Mouse (Mus musculus) 3T3-L1 (cell line): ENCODE measurements around the gene Tas2r110.

Experiments used
- DNase-seq: peaks from one replicate; pipeline ENCODE4 v3.0.0-alpha.2; 2015; ENCODE audit warnings: low read depth, low spot score

The Tas2r110 gene

GRCm38 (mm10) chr6:132867708-132868107 lies at the start of gene Tas2r110:
Gene Tas2r110, plus strand, starts transcription at chr6:132868008.
- no peak for DNase-seq

DNA sequence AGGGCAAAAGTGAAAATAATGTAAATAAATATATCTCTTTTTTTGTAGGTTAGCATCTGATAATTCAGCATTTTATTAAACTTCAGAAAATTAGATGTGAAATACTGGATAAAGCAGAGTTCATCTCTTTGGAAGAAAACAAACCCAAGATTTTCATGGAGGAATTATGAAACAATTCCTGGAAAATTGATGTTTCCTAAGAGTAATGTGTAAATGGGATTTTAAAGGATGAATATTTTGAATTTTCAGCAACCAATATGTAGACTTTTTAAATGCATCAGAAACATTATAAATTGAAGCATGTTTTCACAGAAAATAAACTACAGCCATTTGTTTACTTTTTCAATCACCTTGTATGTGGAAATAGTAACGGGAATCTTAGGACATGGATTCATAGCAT lies 21.0 kb upstream of the Tas2r110 start, which contains the start of gene Tas2r123:
Tas2r123 (plus strand) TSS at position 301 of the 400 bp plus-strand sequence.
- no peak for DNase-seq

- DNase-seq: no peak
Observed at GRCm38 (mm10) chr6:132855138-132855537, 12.7 kb upstream of the Tas2r110 start, which contains the start of gene Tas2r116. Gene Tas2r116, plus strand, starts transcription at chr6:132855438.

- no peak for DNase-seq
Observed at GRCm38 (mm10) chr6:132892711-132893110, 24.9 kb downstream of the Tas2r110 start, which contains the start of gene Tas2r113. Gene Tas2r113, plus strand, starts transcription at chr6:132893011.

GRCm38 (mm10) chr6:132909351-132909750 lies 41.5 kb downstream of the Tas2r110 start, which contains the start of gene Tas2r125:
Gene Tas2r125, plus strand, starts transcription at chr6:132909651.
- DNase-seq: no peak
